Mouse (Mus musculus): Measurements from ENCODE around the gene Pecam1. TPM values are rescaled to one million over a fixed set of nuclear protein-coding genes. Genes with fewer than 3 reads are reported as not detected.

Gene Pecam1
- polyA plus RNA-seq, 1 experiment from 2014 or later: 69.9 TPM

DNA sequence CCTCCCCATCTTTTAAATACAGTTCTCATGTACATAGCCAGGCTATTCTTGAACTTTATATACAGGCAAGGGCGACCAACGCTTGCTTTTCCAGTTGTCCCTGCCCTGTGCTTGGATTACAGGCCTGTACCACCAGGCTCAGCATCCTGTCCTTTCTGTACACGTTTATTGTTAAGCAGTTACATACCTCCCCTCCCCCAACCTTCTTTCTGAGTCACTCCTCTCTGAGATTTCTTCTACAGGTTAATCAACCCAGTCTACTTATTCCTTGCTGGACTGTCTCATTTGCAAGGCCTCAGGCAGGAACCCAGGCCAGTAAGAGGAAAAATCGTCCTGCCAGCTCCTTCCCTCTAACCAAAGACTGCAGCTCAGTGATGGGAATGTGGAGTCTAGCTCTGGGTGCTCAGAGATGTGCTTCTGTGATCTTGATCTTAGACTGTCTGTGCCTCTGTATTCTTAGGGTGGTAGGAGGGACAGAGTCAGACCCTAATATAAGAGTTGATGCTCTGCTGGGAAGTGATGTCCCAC is 79.4 kb downstream of the Pecam1 start:
- H3K4me3 ChIP-seq (ENCODE audit: control insufficient read depth in 1 of 2, insufficient read depth in 1 of 2, low read depth in 1 of 2, low read length in 2 of 2): no peak overlapping the region
- no peaks in the 10 kb centered on the region for H3K9me3 ChIP-seq (ENCODE audit: control insufficient read depth, low read length)
- no peak overlapping the region for H3K9ac ChIP-seq (ENCODE audit: low read length)
- 68% methylated on average over 4 of the region's 4 CpGs for WGBS
- H3K27me3 ChIP-seq (ENCODE audit: control insufficient read depth, insufficient read depth, low read length): no peaks in the 10 kb centered on the region
- H3K27ac ChIP-seq (replicated peaks in 1 of 2; ENCODE audit: control insufficient read depth in 1 of 2, insufficient read depth in 1 of 2, low read depth in 2 of 2, low read length in 2 of 2): no peak overlapping the region
- H3K4me1 ChIP-seq (ENCODE audit: control insufficient read depth in 2 of 2, insufficient read depth in 2 of 2, low read length in 2 of 2): peaks cover 36 to 46% of the 10 kb centered on the region in 2 experiments
- peaks cover 7% of the 10 kb centered on the region; the same call in 1 of the 2 replicates for H3K36me3 ChIP-seq (ENCODE audit: control insufficient read depth, insufficient read depth, low read length)
- no peak overlapping the region for H3K4me2 ChIP-seq (ENCODE audit: low read length)
- ATAC-seq (ENCODE audit: insufficient number of reproducible peaks, insufficient read depth, low FRiP score, low read depth): no peak

DNA sequence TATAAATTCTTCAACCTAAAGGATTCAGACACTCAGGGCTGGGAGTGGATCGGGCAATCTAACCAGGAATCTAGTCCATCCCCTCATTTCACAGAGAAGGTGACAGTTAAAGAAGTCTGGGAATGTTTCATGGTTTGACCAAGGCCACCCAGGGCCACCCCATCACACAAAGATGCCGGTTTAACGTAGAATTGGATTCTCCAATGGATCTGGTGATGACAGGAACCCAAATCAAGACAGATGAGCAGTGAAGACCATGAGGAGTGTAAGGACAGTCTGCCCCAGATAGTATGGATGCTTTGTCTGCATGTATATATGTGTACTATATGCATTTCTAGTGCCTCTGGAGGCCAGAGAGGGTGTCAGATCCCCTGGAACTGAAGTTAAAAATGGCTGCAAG is 80.2 kb downstream of the Pecam1 start:
- WGBS: 84% methylated on average over 3 of the region's 3 CpGs

DNA sequence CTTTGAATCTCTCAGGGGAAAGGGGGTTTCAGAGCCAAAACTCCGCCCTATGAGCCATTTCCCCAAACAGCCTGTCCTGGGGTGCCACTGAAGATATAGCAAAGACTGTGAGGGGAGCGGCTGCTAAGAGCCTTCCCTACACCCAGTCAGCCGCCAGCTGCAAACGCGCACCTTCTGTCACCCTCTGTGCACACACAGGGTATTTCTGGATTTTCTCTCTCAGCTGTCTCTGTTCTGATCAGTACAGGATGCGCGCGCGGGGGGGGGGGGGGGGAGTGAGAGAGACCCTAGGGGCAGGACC is 80.6 kb downstream of the Pecam1 start:
- Histone ChIP-seq H3K4me2 (ENCODE audit: low read length) (no peak overlapping the region), H3K4me3 (ENCODE audit: control insufficient read depth in 1 of 2, insufficient read depth in 1 of 2, low read depth in 1 of 2, low read length in 2 of 2) (no peak overlapping the region), H3K4me1 (ENCODE audit: control insufficient read depth in 2 of 2, insufficient read depth in 2 of 2, low read length in 2 of 2) (peaks cover 27 to 35% of the 10 kb centered on the region in 2 experiments), H3K9me3 (ENCODE audit: control insufficient read depth, low read length) (no peaks in the 10 kb centered on the region), H3K9ac (ENCODE audit: low read length) (no peak overlapping the region), H3K27ac (replicated peaks in 1 of 2; ENCODE audit: control insufficient read depth in 1 of 2, insufficient read depth in 1 of 2, low read depth in 2 of 2, low read length in 2 of 2) (0 out of 4 replicates have a peak overlapping the region, but pooled peaks of 1 of the 2 experiments have one; percentile 33), H3K27me3 (ENCODE audit: control insufficient read depth, insufficient read depth, low read length) (no peaks in the 10 kb centered on the region), H3K36me3 (ENCODE audit: control insufficient read depth, insufficient read depth, low read length) (peaks cover 5% of the 10 kb centered on the region; the same call in 1 of the 2 replicates)
- WGBS: 23% methylated on average over 5 of the region's 9 CpGs
- no peak for ATAC-seq (ENCODE audit: insufficient number of reproducible peaks, insufficient read depth, low FRiP score, low read depth)

More for the DNA sequence above, 80.2 kb downstream of the Pecam1 start:
- Histone ChIP-seq H3K36me3 (ENCODE audit: control insufficient read depth, insufficient read depth, low read length) (peaks cover 5% of the 10 kb centered on the region; the same call in 1 of the 2 replicates), H3K4me2 (ENCODE audit: low read length) (no peak overlapping the region), H3K9me3 (ENCODE audit: control insufficient read depth, low read length) (no peaks in the 10 kb centered on the region), H3K4me1 (ENCODE audit: control insufficient read depth in 2 of 2, insufficient read depth in 2 of 2, low read length in 2 of 2) (peaks cover 31 to 39% of the 10 kb centered on the region in 2 experiments), H3K27me3 (ENCODE audit: control insufficient read depth, insufficient read depth, low read length) (no peaks in the 10 kb centered on the region), H3K27ac (replicated peaks in 1 of 2; ENCODE audit: control insufficient read depth in 1 of 2, insufficient read depth in 1 of 2, low read depth in 2 of 2, low read length in 2 of 2) (0 out of 4 replicates have a peak overlapping the region, but pooled peaks of 1 of the 2 experiments have one; percentile 33), H3K9ac (ENCODE audit: low read length) (no peak overlapping the region), H3K4me3 (ENCODE audit: control insufficient read depth in 1 of 2, insufficient read depth in 1 of 2, low read depth in 1 of 2, low read length in 2 of 2) (no peak overlapping the region)
- ATAC-seq (ENCODE audit: insufficient number of reproducible peaks, insufficient read depth, low FRiP score, low read depth): no peak

DNA sequence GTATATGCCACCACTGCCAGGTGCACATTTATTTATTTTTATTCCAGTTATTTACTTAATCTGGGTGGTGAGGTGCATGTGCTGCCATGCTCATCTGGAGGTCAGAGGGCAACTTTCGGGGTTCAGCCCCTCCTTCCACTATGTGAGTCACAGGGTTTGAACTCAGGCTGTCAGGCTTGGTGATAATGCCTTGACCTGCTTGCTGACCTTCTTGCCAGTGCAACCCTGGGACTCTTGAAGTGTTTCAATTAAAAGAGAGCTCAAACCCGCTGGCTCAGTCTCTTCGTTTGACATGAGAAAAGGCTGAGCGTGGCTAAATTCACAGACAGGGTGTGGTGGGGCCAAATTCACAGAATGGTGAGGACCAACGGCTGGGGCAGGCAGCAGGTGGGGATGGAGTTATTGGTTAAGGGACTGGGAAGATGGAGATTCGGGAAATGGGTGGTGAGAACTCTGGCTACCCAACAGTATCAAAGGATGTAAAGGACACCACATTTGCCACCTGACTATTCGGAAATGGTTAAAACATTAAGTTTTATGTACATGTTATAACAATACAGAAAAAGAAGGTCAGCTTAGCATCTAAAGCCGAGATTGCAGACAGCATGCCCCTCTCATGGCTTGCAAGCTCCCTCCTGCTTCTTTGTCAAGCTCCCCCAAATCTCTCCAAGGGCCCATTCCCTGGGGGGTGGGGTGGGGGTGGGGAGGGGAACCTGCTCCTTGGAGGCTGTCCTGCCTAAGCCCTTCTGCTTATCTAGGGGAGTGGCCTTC is 81.1 kb downstream of the Pecam1 start:
- no peaks in the 10 kb centered on the region for H3K9me3 ChIP-seq (ENCODE audit: control insufficient read depth, low read length)
- H3K4me1 ChIP-seq (ENCODE audit: control insufficient read depth in 2 of 2, insufficient read depth in 2 of 2, low read length in 2 of 2): peaks cover 23 to 29% of the 10 kb centered on the region in 2 experiments
- WGBS: 51% methylated on average over 8 of the region's 8 CpGs
- no peaks in the 10 kb centered on the region for H3K27me3 ChIP-seq (ENCODE audit: control insufficient read depth, insufficient read depth, low read length)
- no peak overlapping the region for H3K4me3 ChIP-seq (ENCODE audit: control insufficient read depth in 1 of 2, insufficient read depth in 1 of 2, low read depth in 1 of 2, low read length in 2 of 2)
- 0 out of 4 replicates have a peak overlapping the region, but pooled peaks of 1 of the 2 experiments have one; percentile 33 for H3K27ac ChIP-seq (replicated peaks in 1 of 2; ENCODE audit: control insufficient read depth in 1 of 2, insufficient read depth in 1 of 2, low read depth in 2 of 2, low read length in 2 of 2)
- peaks cover 5% of the 10 kb centered on the region; the same call in 1 of the 2 replicates for H3K36me3 ChIP-seq (ENCODE audit: control insufficient read depth, insufficient read depth, low read length)
- ATAC-seq (ENCODE audit: insufficient number of reproducible peaks, insufficient read depth, low FRiP score, low read depth): no peak
- no peak overlapping the region for H3K4me2 ChIP-seq (ENCODE audit: low read length)
- no peak overlapping the region for H3K9ac ChIP-seq (ENCODE audit: low read length)

DNA sequence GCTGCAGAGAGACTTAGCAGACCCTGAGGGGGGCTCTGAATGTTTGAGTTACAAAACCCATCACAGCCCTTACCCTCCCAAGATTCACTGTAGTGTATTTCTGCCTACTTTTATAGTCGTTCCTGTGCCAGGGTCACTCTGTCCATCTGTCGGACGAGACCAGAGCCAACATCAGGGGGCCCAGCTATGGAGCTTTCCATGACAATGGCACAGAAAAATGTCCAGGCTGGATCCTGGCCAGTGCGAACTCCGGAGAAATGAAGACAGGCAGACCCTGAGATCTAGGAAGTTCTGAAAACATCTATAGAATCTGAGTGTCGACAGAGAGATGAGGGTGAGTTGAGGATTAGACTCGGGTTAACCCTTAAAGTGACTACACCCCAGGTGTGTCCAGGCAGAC is 82.1 kb downstream of the Pecam1 start:
- Histone ChIP-seq H3K36me3 (ENCODE audit: control insufficient read depth, insufficient read depth, low read length) (peaks cover 5% of the 10 kb centered on the region; the same call in 1 of the 2 replicates), H3K4me1 (ENCODE audit: control insufficient read depth in 2 of 2, insufficient read depth in 2 of 2, low read length in 2 of 2) (peaks cover 20 to 21% of the 10 kb centered on the region in 2 experiments; a peak in 3 of 4 replicates), H3K9ac (ENCODE audit: low read length) (no peak overlapping the region), H3K4me3 (ENCODE audit: control insufficient read depth in 1 of 2, insufficient read depth in 1 of 2, low read depth in 1 of 2, low read length in 2 of 2) (no peak overlapping the region), H3K9me3 (ENCODE audit: control insufficient read depth, low read length) (no peaks in the 10 kb centered on the region), H3K27me3 (ENCODE audit: control insufficient read depth, insufficient read depth, low read length) (no peaks in the 10 kb centered on the region), H3K27ac (replicated peaks in 1 of 2; ENCODE audit: control insufficient read depth in 1 of 2, insufficient read depth in 1 of 2, low read depth in 2 of 2, low read length in 2 of 2) (no peak overlapping the region), H3K4me2 (ENCODE audit: low read length) (no peak overlapping the region)
- ATAC-seq (ENCODE audit: insufficient number of reproducible peaks, insufficient read depth, low FRiP score, low read depth): no peak
- 26% methylated on average over 7 of the region's 7 CpGs for WGBS

DNA sequence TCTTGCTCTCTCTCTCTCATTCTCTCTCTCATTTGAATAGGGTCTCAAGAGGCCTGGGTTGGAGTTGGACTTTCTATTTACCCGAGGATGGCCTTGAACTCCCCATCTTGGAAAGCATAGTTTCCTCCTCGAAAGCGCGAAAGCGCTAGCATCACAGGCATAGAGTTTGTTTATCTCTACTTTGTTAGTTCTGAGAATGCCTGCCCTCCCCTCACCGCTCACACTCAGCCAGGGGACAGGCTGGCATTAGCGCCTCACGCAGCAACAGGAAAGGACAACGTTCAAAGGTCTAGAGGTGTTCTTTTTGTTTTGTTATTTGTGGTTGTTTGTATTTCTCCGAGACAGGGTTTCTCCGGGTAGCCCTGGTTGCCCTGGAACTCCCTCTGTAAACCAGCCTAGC is 82.6 kb downstream of the Pecam1 start:
- no peaks in the 10 kb centered on the region for H3K9me3 ChIP-seq (ENCODE audit: control insufficient read depth, low read length)
- peaks cover 5% of the 10 kb centered on the region; the same call in 1 of the 2 replicates for H3K36me3 ChIP-seq (ENCODE audit: control insufficient read depth, insufficient read depth, low read length)
- no peak for ATAC-seq (ENCODE audit: insufficient number of reproducible peaks, insufficient read depth, low FRiP score, low read depth)
- H3K27ac ChIP-seq (replicated peaks in 1 of 2; ENCODE audit: control insufficient read depth in 1 of 2, insufficient read depth in 1 of 2, low read depth in 2 of 2, low read length in 2 of 2): no peak overlapping the region
- no peak overlapping the region for H3K4me2 ChIP-seq (ENCODE audit: low read length)
- no peaks in the 10 kb centered on the region for H3K27me3 ChIP-seq (ENCODE audit: control insufficient read depth, insufficient read depth, low read length)
- no peak overlapping the region for H3K4me3 ChIP-seq (ENCODE audit: control insufficient read depth in 1 of 2, insufficient read depth in 1 of 2, low read depth in 1 of 2, low read length in 2 of 2)
- no peak overlapping the region for H3K9ac ChIP-seq (ENCODE audit: low read length)
- peaks cover 20 to 21% of the 10 kb centered on the region in 2 experiments; a peak in 3 of 4 replicates for H3K4me1 ChIP-seq (ENCODE audit: control insufficient read depth in 2 of 2, insufficient read depth in 2 of 2, low read length in 2 of 2)
- WGBS: 83% methylated on average over 11 of the region's 11 CpGs

DNA sequence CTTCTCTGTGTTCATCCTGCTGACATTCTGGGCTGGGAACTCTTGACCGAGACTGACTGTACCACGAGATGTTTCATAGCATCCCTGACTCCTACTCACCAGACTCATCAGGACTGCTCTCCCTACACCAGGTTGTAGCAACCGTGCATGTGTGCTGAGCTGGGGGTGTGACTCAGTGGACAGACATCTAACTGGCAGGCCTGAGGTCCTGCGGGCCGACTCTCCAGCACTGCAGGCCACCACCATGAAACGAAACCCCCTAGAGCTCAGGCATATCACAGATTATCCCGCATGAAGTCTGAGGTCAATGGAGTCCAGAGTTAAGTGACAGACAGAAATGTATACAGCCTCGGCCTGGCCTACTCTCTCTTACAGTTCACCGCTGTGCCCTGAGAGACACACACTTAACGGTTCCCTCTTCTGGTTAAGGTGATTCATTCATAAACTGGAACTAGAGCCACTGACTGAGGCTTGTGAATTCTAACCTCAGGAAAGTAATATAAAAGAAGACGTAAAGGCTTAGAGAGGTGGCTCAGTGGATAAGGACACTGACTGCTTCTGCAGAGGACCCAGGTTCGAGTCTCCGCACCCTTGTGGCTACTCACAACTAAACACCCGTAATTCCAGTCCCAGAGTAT is 83.8 kb downstream of the Pecam1 start:
- Histone ChIP-seq H3K4me3 (ENCODE audit: control insufficient read depth in 1 of 2, insufficient read depth in 1 of 2, low read depth in 1 of 2, low read length in 2 of 2) (no peak overlapping the region), H3K27ac (replicated peaks in 1 of 2; ENCODE audit: control insufficient read depth in 1 of 2, insufficient read depth in 1 of 2, low read depth in 2 of 2, low read length in 2 of 2) (no peak overlapping the region), H3K9me3 (ENCODE audit: control insufficient read depth, low read length) (no peaks in the 10 kb centered on the region), H3K36me3 (ENCODE audit: control insufficient read depth, insufficient read depth, low read length) (no peaks in the 10 kb centered on the region), H3K27me3 (ENCODE audit: control insufficient read depth, insufficient read depth, low read length) (no peaks in the 10 kb centered on the region), H3K4me2 (ENCODE audit: low read length) (no peak overlapping the region), H3K4me1 (ENCODE audit: control insufficient read depth in 2 of 2, insufficient read depth in 2 of 2, low read length in 2 of 2) (peaks cover 20 to 21% of the 10 kb centered on the region in 2 experiments; a peak in 3 of 4 replicates), H3K9ac (ENCODE audit: low read length) (no peak overlapping the region)
- no peak for ATAC-seq (ENCODE audit: insufficient number of reproducible peaks, insufficient read depth, low FRiP score, low read depth)
- 77% methylated on average over 14 of the region's 14 CpGs for WGBS

Data from heart, embryonic 14.5 days (tissue).